Mouse (Mus musculus) embryonic facial prominence, embryonic 14.5 days (tissue): ENCODE measurements around the gene Lrp2. TPM values are rescaled to one million over a fixed set of nuclear protein-coding genes. Genes with fewer than 3 reads are reported as not detected.

Experiments
- ATAC-seq: fragments of 200-750 bp; cut with Nextera tagmentation; 2 replicates; pipeline ENCODE4 v1.8.0; 2017; ENCODE audit warnings: low read depth, moderate number of reproducible peaks, moderate TSS enrichment
- DNase-seq: peaks from one replicate; pipeline ENCODE4 v3.0.0-alpha.2; 2015; ENCODE audit warnings: low spot score
- H3K27ac ChIP-seq: fragments of 300-500 bp; sonication (generic); replicated peaks from 2 replicates; pipeline ENCODE4 v1.5.1; 2014; ENCODE audit warnings: low read depth, mild to moderate bottlenecking, low read length, moderate library complexity
- H3K27me3 ChIP-seq: fragments of 300-500 bp; sonication (generic); replicated peaks from 2 replicates; pipeline ENCODE4 v1.6.1; 2014; ENCODE audit warnings: low read length; ENCODE audit not compliant: control insufficient read depth, insufficient read depth
- H3K36me3 ChIP-seq: fragments of 300-500 bp; sonication (generic); 2 replicates; pipeline ENCODE4 v1.6.1; 2014; ENCODE audit warnings: low read length, mixed read lengths; ENCODE audit not compliant: control insufficient read depth, insufficient read depth
- H3K4me1 ChIP-seq: fragments of 300-500 bp; sonication (generic); 2 replicates; pipeline ENCODE4 v1.6.1; 2014; ENCODE audit warnings: antibody characterized with exemption, low read length; ENCODE audit not compliant: control insufficient read depth, insufficient read depth
- H3K4me2 ChIP-seq: fragments of 300-500 bp; sonication (generic); 2 replicates; pipeline ENCODE4 v1.6.1; 2014; ENCODE audit warnings: low read depth, mild to moderate bottlenecking, low read length, moderate library complexity, mixed read lengths
- H3K4me3 ChIP-seq: fragments of 300-500 bp; sonication (generic); 2 replicates; pipeline ENCODE4 v1.5.1; 2014; ENCODE audit warnings: low read depth, mild to moderate bottlenecking, low read length
- H3K9ac ChIP-seq: fragments of 300-500 bp; sonication (generic); 2 replicates; pipeline ENCODE4 v1.6.1; 2014; ENCODE audit warnings: low read depth, mild to moderate bottlenecking, low read length, moderate library complexity, mixed read lengths
- H3K9me3 ChIP-seq: fragments of 300-500 bp; sonication (generic); 2 replicates; pipeline ENCODE4 v1.6.1; 2016; ENCODE audit warnings: low read length; ENCODE audit not compliant: control insufficient read depth
- WGBS: fragments of 180-500 bp; shearing (Covaris S2); extraction: QIAGEN DNeasy Blood & Tissue Kit; methylation state at CpG from one replicate; pipeline ENCODE4 v1.1.7; 2014; 5-methylcytosine and 5-hydroxymethylcytosine counted together
- polyA plus RNA-seq: library from polyadenylated mRNA; unstranded; fragments of >200 nt; fragmentation: Nextera tagmentation; extraction: Ambion mirVana; gene quantifications from 2 replicates; pipeline ENCODE4 v1.2.1, GENCODE M21; 2014

Gene Lrp2
- polyA plus RNA-seq, 1 experiment from 2014 or later = 1.3 TPM

- H3K9me3 ChIP-seq = no peaks in the 10 kb centered on the region
- no peak overlapping the region for H3K4me2 ChIP-seq
- H3K9ac ChIP-seq = no peak overlapping the region
- WGBS = 73% methylated on average over 15 of the region's 15 CpGs
- H3K4me3 ChIP-seq = no peak overlapping the region
- no peaks in the 10 kb centered on the region for H3K36me3 ChIP-seq
- ATAC-seq (no peak), DNase-seq (no peak)
- H3K4me1 ChIP-seq = no peaks in the 10 kb centered on the region
- no peaks in the 10 kb centered on the region for H3K27me3 ChIP-seq
- no peak overlapping the region for H3K27ac ChIP-seq
Measured at GRCm38 (mm10) chr2:69559380-69559779, 26.5 kb downstream of the Lrp2 start.

- Histone ChIP-seq H3K4me1 (no peaks in the 10 kb centered on the region), H3K9ac (no peak overlapping the region), H3K4me2 (no peak overlapping the region), H3K27me3 (no peaks in the 10 kb centered on the region), H3K4me3 (no peak overlapping the region), H3K36me3 (no peaks in the 10 kb centered on the region), H3K9me3 (no peaks in the 10 kb centered on the region), H3K27ac (no peak overlapping the region)
- 61% methylated on average over 7 of the region's 7 CpGs for WGBS
- ATAC-seq = no peak
- no peak for DNase-seq
Measured at GRCm38 (mm10) chr2:69556686-69557085, 29.2 kb downstream of the Lrp2 start.

- H3K36me3 ChIP-seq = no peaks in the 10 kb centered on the region
- DNase-seq (no peak), ATAC-seq (no peak)
- WGBS = 79% methylated on average over 5 of the region's 5 CpGs
- H3K4me1 ChIP-seq = no peaks in the 10 kb centered on the region
- H3K27me3 ChIP-seq = no peaks in the 10 kb centered on the region
- no peak overlapping the region for H3K9ac ChIP-seq
- H3K9me3 ChIP-seq = no peaks in the 10 kb centered on the region
- no peak overlapping the region for H3K4me2 ChIP-seq
- H3K4me3 ChIP-seq = no peak overlapping the region
- no peak overlapping the region for H3K27ac ChIP-seq
Measured at GRCm38 (mm10) chr2:69551639-69552038, 34.2 kb downstream of the Lrp2 start.

GRCm38 (mm10) chr2:69546823-69547222 is 39.0 kb downstream of the Lrp2 start:
- Histone ChIP-seq H3K27ac (no peak overlapping the region), H3K9ac (no peak overlapping the region), H3K9me3 (no peaks in the 10 kb centered on the region), H3K4me2 (no peak overlapping the region), H3K27me3 (no peaks in the 10 kb centered on the region), H3K4me1 (no peaks in the 10 kb centered on the region), H3K4me3 (no peak overlapping the region), H3K36me3 (no peaks in the 10 kb centered on the region)
- 81% methylated on average over 11 of the region's 11 CpGs for WGBS
- DNase-seq = no peak
- ATAC-seq = no peak

- ATAC-seq = no peak
- no peak for DNase-seq
- Histone ChIP-seq H3K27me3 (no peaks in the 10 kb centered on the region), H3K4me1 (no peaks in the 10 kb centered on the region), H3K27ac (no peak overlapping the region), H3K4me2 (no peak overlapping the region), H3K4me3 (no peak overlapping the region), H3K9me3 (no peaks in the 10 kb centered on the region), H3K9ac (no peak overlapping the region), H3K36me3 (no peaks in the 10 kb centered on the region)
- 78% methylated on average over 7 of the region's 7 CpGs for WGBS
Measured at GRCm38 (mm10) chr2:69536018-69536417, 49.8 kb downstream of the Lrp2 start.

GRCm38 (mm10) chr2:69531528-69532055 is 54.3 kb downstream of the Lrp2 start:
- peak; percentile 37; the same call in 1 of the 2 replicates for ATAC-seq
- Histone ChIP-seq H3K4me2 (no peak overlapping the region), H3K9ac (no peak overlapping the region), H3K36me3 (no peaks in the 10 kb centered on the region), H3K4me3 (no peak overlapping the region), H3K27me3 (no peaks in the 10 kb centered on the region), H3K4me1 (no peaks in the 10 kb centered on the region; the same call in 1 of the 2 replicates), H3K27ac (no peak overlapping the region), H3K9me3 (no peaks in the 10 kb centered on the region)
- WGBS = 19% methylated on average over 3 of the region's 3 CpGs
- no peak for DNase-seq

- DNase-seq (no peak), ATAC-seq (no peak)
- Histone ChIP-seq H3K27me3 (no peaks in the 10 kb centered on the region), H3K4me1 (no peaks in the 10 kb centered on the region; the same call in 1 of the 2 replicates), H3K4me3 (no peak overlapping the region), H3K9ac (no peak overlapping the region; the same call in 1 of the 2 replicates), H3K9me3 (no peaks in the 10 kb centered on the region), H3K27ac (no peak overlapping the region), H3K36me3 (no peaks in the 10 kb centered on the region), H3K4me2 (no peak overlapping the region)
- 10% methylated on average over 14 of the region's 14 CpGs for WGBS
Measured at GRCm38 (mm10) chr2:69530691-69531527, 55.0 kb downstream of the Lrp2 start.

- Histone ChIP-seq H3K27ac (no peak overlapping the region), H3K9ac (no peak overlapping the region), H3K9me3 (no peaks in the 10 kb centered on the region), H3K36me3 (no peaks in the 10 kb centered on the region), H3K4me3 (no peak overlapping the region), H3K4me1 (no peaks in the 10 kb centered on the region; the same call in 1 of the 2 replicates), H3K27me3 (no peaks in the 10 kb centered on the region), H3K4me2 (no peak overlapping the region)
- DNase-seq (no peak), ATAC-seq (no peak)
- 51% methylated on average over 5 of the region's 5 CpGs for WGBS
Measured at GRCm38 (mm10) chr2:69530126-69530525, 55.7 kb downstream of the Lrp2 start.

- Histone ChIP-seq H3K4me1 (no peaks in the 10 kb centered on the region), H3K4me2 (no peak overlapping the region), H3K27ac (no peak overlapping the region), H3K27me3 (no peaks in the 10 kb centered on the region), H3K4me3 (no peak overlapping the region), H3K36me3 (no peaks in the 10 kb centered on the region), H3K9ac (no peak overlapping the region), H3K9me3 (0 out of 2 replicates have a peak, but pooled peaks cover 5% of the 10 kb centered on the region)
- ATAC-seq (no peak), DNase-seq (no peak)
- whole genome bisulfite sequencing = 91% methylated on average over 2 of the region's 2 CpGs
Measured at GRCm38 (mm10) chr2:69520273-69520672, 65.6 kb downstream of the Lrp2 start.
